Mouse (Mus musculus): ENCODE data around the gene BC024978.

DNA sequence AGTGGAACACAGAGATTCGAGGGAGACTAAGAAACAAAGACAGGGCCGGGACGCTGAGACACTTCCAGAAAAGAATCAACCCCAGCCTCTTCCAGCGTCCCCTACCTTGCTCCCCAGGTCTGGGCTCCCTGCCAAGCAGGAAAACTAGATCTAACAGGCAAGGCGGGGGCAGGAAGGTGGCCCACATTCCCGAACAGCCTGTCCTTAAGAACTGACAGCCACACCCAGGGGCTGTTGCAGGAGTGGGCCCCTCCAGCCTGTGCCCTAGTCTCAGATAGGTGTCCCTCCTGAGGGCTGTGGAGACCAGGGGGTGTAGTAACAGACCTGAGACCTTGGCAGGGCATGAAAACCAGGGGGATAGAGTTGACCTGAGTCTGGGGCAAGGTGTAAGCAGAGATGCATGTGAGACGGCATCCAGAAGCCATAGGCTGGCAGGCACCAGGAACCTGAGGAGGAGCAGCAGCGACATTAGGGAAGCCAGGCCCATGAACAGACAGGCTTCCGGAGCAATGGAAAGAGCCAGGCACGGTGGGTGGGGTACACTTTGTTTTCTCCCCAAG, 42.3 kb upstream of the BC024978 start, which contains the start of gene Cyp2t4:
- no peak for TF ChIP-seq MYOG (IDR thresholded peaks at IDR 0.05; ENCODE audit: control insufficient read depth, extremely low read depth, insufficient read length)
- no peak for TF ChIP-seq MAX (IDR thresholded peaks at IDR 0.05)
- no peak for TF ChIP-seq CTCF (IDR thresholded peaks at IDR 0.05; ENCODE audit: control insufficient read depth, insufficient read depth, insufficient read length)
